Mouse (Mus musculus) common myeloid progenitor, adult 5-6 weeks (primary cell): ENCODE data around the gene Plagl1. TPM values are rescaled to one million over a fixed set of nuclear protein-coding genes. Genes with fewer than 3 reads are reported as not detected.

Experiments used
- ATAC-seq: replicated peaks from 2 replicates; pipeline ENCODE4 v1.8.0; 2016; ENCODE audit warnings: low read depth, mild to moderate bottlenecking, moderate TSS enrichment, inconsistent platforms; ENCODE audit not compliant: poor library complexity, severe bottlenecking
- total RNA-seq: library from RNA; stranded (forward); fragments of 200-1000, 187-1606 nt; gene quantifications from 2 replicates; pipeline ENCODE4 v1.2.3, GENCODE M21; 2017

The Plagl1 gene
- total RNA-seq, 1 experiment from 2014 or later, result 0.14 TPM

DNA sequence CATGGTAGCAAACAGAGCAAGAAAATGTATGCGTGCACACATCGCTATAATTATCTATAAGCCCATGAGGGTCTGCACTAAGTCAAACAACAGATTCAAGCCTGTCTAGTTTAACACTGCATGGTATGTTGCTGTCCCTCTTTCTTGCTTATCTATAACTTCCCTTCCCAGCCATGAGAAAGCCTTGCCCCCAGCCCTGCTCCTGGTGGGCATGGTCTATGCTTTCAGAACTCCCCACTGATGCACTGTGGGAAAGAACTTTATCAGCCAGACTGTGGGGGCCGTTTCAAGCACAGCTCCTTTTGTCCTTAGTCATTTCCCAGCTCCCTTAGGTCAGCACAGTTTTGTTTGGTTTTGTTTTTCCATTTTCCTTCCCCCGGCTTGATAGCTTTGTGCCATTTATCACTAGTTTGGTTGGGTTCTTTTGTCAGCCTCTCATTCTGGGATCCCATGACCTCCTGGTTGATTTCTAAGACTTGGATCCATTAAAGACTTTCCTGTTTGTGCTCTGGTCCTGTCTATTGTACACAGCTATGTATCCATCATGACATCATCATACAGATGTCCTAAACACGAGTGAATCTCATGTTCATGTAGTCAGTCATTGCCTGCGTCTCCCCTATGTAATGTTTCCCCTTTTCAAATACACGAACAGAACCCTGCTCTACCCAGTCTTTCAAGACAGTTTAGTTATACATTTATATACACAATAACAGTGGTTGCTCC lies 16.7 kb downstream of the Plagl1 start:
- peak; percentile 42 for ATAC-seq

DNA sequence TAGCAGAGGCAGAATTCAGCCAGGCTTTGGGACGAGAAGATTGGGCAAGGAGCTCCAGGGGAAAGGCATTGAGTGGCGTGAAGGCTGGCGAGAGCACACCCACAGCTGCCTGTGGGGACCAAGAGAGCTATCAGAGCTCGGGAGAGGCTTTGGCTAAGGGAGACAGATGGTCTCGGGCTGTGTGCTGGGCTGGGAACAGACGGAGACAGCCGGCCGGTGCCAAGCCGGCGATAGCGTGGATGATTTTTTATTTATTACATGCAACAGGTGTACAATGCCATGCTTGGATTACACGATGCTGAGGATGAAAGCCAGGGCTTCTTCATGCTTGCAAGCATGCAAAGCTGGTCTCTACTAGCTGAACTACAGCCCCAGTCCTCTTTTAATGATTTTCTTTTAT lies 22.2 kb downstream of the Plagl1 start:
- ATAC-seq, result no peak

DNA sequence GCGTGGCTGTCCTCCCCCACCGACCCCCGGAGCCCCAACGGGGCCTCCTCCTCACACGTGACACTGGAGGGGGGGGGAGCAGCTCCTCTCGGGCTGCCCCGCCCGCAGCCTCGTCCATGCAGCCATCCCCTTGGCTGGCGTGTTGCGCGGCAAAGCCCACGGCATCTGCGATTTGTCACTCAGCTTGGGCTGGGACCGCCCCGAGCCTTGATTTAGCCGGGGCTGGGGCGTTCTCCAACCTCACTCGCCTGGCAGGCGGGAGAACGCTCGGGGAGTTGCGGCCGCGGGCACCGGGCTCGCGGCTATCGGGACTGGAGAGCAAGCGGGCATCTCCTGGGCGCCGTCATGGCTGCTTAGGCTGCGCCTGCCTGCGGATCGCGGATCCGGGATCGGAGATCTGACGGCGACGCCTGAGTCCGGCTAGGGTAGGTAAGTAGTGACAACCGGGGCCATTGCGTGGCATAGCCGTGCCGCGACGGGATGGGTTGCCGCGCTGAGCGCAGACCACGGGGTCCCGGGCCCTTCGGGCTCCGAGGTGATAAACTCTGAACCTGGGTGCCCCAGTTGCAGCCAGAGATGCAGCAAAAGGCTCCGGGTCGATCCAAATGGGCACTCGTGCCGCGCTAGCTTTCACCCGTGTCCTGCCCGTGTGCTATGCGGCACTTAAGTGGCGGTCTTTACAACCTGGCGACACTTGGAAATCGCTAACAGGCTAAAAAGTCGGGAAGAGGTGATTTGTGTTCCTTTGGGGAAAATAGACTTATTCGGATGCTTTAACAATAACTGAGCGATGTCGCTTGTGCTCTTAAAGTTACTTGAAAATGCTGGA lies 30.5 kb downstream of the Plagl1 start:
- peak; percentile 50 for ATAC-seq

DNA sequence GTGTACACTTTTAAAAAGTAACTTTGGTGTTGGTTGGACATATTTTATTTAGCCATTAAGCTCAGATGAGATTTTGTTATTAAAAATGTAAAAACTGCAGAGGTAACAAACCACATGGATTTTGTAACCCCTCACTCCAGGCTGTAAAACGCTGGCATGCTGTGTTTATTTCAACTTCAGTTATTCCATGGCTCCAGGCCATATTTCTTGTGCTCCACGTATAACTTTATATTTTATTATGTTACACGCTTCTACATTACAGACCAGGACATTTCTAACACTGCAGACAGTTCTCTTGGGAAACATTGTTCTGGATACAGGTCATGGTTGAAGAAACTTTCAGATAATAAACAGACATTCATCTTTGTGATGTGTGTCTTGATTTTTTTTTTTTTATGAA lies 32.7 kb downstream of the Plagl1 start:
- ATAC-seq, result no peak

DNA sequence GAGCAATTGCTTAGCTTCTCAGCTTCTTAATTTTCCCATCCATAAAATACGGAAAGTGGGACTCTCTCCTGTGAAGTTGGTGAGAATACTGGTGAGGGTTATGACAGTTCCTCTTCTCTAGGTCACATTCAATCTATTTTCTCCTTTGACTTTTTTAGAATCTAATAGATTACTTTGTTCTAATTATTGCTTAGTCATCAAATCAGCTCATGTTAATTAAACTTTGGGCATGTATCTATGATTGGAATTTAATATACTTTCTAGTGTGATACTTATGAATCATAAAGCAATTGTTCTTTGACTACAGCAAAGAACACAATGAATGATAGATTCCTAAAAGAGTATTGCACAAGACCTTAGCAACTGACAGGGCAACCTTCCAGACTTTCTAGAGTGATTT lies 38.6 kb downstream of the Plagl1 start:
- no peak for ATAC-seq

DNA sequence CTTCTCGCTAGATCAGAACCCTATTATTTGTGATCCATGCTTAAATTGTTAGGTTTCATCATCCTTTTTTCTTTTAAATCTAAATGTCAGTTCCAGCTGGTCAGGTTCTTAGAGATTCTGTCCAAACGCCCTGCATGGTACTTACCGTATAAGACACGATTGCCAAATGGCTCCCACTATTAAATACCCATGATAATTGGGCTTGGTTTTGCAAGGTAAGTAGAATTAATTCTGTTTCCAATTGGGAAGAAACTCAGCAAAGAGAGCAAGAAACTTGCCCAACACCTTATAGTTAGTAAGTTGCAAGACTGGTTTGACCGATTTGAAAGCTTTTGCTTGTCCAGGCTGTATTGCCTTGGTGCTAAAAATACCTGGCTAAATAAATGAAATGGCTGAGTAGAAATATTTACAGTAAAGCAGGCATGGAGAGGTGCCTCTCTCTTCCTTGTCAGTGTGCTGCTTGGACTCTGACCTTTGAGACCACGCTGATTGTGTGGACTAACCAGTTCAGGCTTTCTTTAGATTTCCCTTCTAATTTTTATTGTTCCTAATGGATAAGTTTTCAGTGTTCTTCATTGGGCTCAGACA lies 39.9 kb downstream of the Plagl1 start:
- no peak for ATAC-seq

DNA sequence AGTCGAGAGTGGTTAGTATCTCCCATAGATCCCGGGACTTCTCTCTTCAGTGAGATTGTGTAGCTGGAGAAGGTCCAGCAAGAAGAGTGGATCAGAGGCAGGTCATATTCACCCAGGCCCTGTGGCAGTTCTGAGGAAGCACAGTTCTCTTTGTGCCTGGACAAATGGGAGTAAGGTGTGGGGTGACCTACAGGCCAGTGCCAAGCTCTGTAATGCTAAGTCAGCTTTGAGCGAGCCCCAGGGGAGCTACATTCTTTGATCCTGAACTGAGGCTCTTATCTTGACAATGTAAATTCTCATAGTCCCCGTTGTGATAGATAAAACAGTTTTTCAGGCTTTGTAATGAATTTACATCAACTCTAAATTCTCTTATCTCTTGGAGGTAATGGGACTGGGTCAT lies 42.1 kb downstream of the Plagl1 start:
- ATAC-seq, result no peak

DNA sequence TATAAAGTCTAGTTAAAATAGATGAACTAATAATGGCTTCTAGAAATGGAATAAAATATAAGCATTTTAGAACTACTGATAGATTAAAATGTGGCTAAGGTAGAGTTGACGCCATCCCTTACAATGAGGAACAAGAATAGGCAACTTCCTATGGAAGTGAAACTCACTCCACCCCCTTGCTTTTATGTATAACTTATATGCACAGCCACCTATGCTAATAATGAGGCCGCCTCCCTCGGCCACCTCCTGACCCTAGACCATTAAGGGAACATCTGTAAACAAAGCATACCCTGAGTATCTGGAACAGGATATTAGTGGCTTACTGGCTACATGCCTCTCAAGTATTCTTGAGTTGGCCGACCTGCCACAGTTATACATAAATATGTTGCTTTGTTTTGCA lies 43.5 kb downstream of the Plagl1 start:
- ATAC-seq, result peak; percentile 73

DNA sequence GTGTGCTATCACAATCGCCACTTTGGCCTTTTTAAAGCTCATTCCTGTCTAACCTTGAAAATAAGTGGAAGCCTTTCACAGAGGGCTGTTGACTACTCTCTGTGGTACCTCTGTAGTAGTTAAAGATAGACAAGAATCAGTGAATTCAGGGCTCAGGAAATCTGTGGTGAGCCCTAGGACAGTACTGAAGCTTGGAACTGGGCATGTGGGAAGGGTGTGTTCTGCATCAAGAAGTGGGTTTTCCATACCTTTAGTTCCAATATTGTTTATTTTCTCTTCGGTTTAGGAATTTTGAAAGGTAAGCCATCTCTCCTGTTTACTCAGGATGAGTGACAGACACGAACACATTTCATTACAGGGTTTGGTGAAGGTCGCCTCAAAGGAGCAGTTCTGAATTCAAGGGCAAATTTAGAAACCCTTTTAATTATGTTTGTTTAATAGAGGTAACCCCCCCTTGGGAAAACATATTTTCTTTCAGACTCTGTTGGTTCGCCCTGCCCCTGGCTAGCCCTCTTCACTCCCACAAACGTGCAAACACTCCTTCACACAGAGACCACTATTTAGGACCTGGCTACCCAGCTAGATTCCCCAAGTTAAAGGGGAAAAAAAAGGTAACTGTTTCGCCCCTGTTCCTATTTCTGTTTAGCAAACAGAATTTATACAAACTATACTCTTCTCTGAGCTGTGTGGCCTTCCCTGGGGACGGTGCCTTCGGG lies 46.8 kb downstream of the Plagl1 start:
- ATAC-seq, result no peak

DNA sequence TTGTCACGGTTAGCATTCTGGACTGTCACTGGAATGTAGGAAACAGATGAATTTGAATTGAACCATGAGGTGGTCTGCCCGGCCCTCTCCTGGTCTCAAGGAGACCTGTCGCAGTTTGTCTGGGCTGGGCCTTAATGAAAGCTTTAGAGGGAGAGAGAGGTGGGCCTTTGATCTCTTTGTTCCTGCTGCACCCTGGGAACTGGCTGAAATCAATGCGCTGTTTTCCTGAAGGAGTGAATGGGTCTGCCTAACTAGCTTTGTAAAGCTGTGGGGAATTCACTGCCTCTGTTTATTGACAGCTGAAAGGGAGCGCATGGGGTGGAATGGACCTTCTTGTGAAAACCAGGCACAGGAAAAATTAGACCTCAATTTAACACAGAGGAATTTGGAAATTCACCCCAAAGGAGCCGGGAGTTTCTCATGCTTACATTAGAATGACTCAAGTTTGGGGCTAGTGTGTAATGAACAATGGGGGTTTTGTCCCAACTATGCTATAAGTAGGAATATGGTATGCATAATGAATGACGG lies 47.8 kb downstream of the Plagl1 start:
- ATAC-seq, result no peak

DNA sequence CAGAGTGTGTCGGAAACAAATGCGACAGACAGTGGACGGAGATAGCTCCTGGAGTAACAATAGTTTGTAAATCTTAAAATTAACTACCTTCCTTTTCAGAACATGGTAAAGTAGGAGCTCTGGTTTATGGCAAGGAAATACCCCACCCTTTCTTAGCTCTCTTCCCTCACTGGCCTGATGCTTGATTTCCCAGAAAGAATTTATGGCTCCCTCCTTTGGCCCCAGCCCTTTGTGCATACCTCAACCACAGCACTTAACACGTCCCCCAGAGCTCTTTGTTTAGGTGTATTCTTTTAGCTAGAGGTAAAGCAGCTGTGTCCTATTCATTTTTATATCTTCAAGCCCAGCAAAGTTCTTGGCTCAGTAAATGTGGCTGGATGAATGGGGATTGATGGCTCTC lies 48.5 kb downstream of the Plagl1 start:
- ATAC-seq, result no peak

DNA sequence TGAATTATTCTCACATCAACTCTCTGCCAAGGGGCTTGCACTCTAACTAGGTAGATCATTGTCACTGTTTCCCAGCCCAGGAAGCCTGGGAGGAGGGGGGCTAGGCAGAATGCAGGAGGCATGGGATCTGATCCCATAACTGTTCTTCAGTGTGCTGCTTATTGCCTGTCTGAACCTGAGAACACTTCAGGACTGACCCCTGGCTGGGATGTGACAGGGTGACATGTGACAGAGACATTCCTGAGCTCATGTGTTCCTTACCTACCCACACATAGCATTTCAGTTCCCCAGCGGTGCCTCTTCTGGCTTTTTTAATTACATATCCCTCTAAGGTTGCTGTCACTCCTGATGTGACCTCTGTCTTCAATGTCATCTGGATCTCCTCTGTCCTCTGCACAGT lies 49.5 kb downstream of the Plagl1 start:
- no peak for ATAC-seq

DNA sequence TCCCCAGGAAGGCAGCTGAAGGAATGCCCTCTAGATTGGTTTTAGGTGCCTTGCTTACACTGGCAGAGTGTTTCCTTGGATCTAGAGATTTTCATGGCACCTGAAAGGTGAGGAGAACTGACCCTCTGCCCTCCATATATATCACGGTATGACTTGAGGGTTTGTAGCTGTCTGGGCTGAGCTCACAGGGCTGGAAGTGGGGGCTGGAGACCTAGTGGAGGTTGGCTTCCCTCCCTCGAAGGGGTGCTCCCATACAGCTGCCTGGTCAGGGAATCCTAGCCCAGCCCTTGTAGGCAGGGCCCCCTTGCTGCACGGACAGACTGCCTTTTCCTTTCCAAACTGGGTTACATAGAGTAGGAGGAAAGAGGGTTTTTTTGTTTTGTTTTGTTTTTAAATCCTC lies 52.5 kb downstream of the Plagl1 start:
- no peak for ATAC-seq

DNA sequence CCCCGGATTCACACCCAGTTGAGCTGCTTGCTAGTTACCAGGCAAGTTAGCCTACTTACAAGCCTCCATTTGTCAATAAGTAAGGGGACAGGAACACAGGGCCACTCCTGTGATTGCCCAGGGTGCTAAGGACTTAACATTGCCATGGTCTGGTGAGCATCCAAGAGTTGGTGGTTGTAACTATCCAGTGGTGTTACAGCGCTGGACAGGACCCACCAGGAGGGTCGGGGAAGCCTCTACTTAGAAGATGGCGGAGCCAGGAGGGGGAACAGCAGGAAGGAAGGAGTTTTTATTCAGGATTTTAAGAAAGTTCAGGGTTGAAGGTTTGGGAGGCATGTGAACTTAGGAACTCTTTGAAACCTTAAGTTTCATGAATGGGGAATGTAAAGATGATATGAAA lies 53.3 kb downstream of the Plagl1 start:
- no peak for ATAC-seq

DNA sequence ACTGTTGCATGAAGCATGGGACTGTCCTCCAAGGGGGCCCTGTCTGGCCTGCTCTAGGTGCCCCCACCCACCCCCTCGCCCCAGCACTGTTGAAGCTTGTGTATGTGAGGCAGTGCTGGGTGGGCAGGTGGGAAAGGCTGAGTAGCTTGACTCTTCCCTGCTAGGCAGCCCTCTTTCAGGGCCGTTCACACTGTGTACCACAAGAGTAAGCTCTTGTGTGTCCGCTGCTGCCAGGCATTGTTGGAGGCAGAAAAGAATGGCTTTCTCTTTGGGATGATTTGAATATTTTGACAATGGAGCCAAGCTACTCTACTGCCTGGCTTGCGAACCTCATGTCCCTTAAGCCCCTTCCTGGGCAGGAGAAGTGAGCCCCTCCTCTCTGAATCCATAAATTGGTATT lies 54.7 kb downstream of the Plagl1 start:
- no peak for ATAC-seq

DNA sequence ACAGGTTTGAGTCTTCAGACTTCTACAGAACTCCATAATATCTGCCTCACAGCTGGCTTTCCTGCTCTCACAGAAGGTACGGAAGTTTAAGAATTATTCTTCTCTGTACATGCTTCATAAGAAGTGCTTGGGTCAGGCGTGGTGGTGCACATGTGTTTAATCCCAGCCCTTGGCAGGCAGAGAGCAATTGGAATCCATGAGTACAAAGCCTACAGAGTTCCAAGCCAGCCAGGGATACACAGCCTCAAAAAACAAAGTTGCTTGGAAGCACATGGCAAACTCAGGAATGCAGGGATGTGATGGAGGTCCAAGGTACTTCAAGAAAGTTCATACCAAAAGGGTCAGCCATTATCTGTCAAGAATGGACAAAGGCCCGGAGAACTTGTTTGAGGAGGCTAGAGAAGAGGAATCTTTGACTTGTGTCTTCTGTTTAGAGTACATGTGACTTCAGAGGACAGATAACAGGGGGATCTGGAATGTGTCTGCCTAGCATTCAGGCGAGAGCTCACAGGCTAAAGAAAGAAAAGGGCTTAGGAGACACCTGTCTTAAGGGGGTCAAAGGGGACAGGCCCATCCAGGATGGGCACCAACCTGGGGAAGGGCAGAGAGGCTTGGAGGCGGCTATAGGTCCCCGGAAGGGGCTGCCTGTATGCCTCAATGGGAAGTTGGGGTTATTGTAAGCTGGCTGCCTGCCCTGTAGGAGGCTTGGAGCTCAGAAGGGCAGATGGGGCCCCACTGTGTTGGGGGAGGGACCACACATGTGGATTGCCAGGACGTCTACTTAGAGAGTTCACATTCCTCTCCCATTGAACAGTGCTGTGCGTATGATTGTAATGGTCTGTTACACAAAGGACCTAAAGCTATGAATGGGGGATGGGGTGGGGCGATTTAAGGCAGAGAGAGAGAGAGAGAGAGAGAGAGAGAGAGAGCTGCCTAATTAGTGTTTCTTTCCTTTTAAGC lies 56.7 kb downstream of the Plagl1 start:
- ATAC-seq, result no peak

DNA sequence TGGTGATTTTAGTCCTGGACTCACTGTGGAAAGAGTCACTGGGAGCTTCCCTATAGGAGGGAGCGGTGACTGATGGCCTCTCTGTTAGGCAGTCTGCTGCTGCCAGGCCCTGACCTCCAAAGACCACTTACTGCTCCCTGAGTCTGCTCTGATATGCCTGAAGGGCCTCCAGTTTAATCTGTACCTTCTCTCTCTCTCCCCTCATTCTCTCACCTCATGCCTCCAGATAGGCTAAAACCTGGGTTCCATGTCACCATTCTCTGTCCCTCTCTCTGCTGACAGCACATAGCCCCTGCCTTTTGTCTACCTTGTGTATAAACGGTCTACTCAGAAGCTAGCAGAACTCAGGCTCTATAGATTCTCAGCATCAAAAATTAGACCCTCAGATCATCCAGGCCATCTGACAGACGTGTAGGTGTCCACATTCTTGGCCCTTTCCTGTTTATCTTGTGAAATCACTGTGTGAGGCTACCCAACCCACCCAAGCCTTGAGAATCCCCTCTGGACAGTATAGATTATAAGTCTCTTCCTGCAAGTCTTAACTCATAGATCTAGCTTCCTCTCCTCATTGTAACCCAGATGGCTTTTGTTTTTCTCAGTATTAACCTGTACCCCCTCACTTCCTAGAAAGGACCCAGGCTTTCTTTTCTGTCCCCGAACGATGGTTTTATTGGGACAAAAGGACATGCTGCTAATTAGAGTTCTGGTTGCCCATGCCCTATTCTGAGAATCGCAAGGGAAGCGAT lies 57.9 kb downstream of the Plagl1 start:
- ATAC-seq, result no peak

DNA sequence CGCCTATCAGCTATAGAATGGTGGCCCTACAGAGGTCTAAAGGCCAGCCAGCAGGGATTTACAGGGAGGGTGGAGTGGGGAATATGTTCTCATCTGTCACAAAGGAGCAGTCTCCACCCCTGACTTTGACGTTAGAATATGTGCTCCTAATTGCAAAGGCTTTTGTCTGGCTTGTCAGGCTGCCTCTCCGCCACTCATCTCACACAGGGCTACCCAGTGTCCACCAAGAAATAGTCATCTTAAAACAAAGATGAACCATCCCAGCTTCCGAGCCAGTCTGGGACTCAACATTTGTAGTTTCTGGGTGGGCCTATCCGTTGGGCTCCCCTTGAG lies 58.4 kb downstream of the Plagl1 start:
- no peak for ATAC-seq

DNA sequence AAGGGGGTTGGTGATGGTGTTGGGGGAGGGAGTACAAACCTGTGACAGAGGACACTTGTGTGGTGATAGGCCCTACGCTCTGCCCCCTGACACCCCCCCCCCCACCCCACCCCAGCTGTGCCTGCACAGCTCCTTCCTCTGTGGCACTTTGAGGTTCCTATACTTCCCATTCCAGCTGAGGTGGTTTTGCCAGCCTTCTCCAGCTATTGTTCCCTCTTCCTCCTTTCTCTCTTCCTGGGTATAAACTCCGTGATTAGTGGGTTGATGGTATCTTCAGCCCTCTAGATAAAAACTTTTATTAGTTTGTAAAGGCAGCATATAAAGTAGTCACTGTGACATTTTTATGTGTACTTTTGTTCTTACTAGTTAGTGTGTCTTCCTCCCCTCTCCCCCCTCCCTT lies 59.0 kb downstream of the Plagl1 start:
- ATAC-seq, result no peak
